In the genomic region with DNA sequence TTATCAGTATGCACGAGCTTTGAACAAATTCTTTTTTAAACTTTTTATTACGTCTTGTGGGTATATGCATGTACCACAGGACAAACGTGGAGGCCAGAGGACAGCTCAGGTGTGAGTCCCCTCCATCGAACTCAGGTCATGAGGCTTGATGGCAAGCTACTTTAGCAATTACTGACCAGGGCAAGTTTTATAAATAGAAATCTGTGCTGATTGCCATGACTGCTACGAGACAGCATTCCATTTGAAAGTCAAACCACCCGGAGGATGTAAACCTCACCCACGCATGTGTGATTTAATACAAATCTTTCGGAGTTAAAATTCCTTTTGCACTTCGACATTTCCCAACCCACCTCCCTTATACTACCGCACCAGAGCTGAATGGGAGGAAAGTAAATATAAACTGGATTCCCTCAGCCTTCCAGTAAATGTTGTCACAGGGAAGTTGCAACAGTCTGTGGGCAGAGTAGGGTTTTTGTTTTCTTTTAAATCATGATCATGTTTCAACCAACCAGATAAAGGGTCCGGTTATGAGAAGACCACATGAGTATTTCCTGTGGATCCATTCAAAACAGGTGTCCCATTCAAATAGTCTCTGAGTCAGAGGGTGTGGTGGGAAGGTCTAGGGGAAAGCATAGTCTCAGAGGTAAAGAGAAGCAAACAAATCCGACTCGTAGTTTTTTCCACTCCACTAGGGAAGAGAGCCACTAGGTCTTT, we compare ENCODE assay signal across 8 mouse cellular contexts. TPM values are rescaled to one million over a fixed set of nuclear protein-coding genes. Genes with fewer than 3 reads are reported as not detected.
DNase-seq lines count a peak whose midpoint lies in the region; ATAC-seq and TF ChIP-seq lines count a peak whose summit lies in the region.

No protein-coding gene starts in this region.

- no peaks in the 10 kb centered on the region for H3K79me2 ChIP-seq in liver, adult 2 months (ENCODE audit: control insufficient read depth, insufficient read depth, low read length)

- no peaks in the 10 kb centered on the region for H3K27me3 ChIP-seq in liver, adult 2 months (ENCODE audit: control insufficient read depth, insufficient read depth, low read length)
- no peaks in the 10 kb centered on the region for H3K27me3 ChIP-seq in embryonic facial prominence, embryonic 14.5 days (replicated peaks; ENCODE audit: control insufficient read depth, insufficient read depth, low read length)
- H3K27me3 ChIP-seq in hindbrain, embryonic 13.5 days: no peaks in the 10 kb centered on the region
- no peaks in the 10 kb centered on the region for H3K27me3 ChIP-seq in midbrain, embryonic 10.5 days (ENCODE audit: low read depth, poor library complexity, severe bottlenecking)

- H3K4me1 ChIP-seq in liver, adult 2 months (ENCODE audit: control insufficient read depth, insufficient read depth, low read length): peaks cover 7% of the 10 kb centered on the region
- H3K4me1 ChIP-seq in embryonic facial prominence, embryonic 14.5 days (ENCODE audit: control insufficient read depth, insufficient read depth, low read length): peaks cover 4% of the 10 kb centered on the region; the same call in 1 of the 2 replicates
- peaks cover 15% of the 10 kb centered on the region for H3K4me1 ChIP-seq in hindbrain, embryonic 13.5 days (replicated peaks)
- peaks cover 15% of the 10 kb centered on the region for H3K4me1 ChIP-seq in midbrain, embryonic 10.5 days

- H3K4me3 ChIP-seq in liver, adult 2 months (ENCODE audit: insufficient read depth, low read depth, low read length): no peak overlapping the region; the same call in 1 of the 2 replicates
- peak overlapping the region; percentile 64 for H3K4me3 ChIP-seq in embryonic facial prominence, embryonic 14.5 days (ENCODE audit: low read depth, low read length)
- H3K4me3 ChIP-seq in hindbrain, embryonic 13.5 days: peak overlapping the region; percentile 80
- peak overlapping the region; percentile 84 for H3K4me3 ChIP-seq in midbrain, embryonic 10.5 days

- no peaks in the 10 kb centered on the region for H3K36me3 ChIP-seq in liver, adult 2 months (ENCODE audit: control insufficient read depth, insufficient read depth, low read length)
- no peaks in the 10 kb centered on the region for H3K36me3 ChIP-seq in embryonic facial prominence, embryonic 14.5 days (ENCODE audit: control insufficient read depth, insufficient read depth, low read length)
- H3K36me3 ChIP-seq in hindbrain, embryonic 13.5 days: no peaks in the 10 kb centered on the region
- no peaks in the 10 kb centered on the region for H3K36me3 ChIP-seq in midbrain, embryonic 10.5 days

- H3K9me3 ChIP-seq in embryonic facial prominence, embryonic 14.5 days (ENCODE audit: control insufficient read depth, low read length): no peaks in the 10 kb centered on the region; the same call in 1 of the 2 replicates
- H3K9me3 ChIP-seq in hindbrain, embryonic 13.5 days: no peaks in the 10 kb centered on the region; the same call in 1 of the 2 replicates
- H3K9me3 ChIP-seq in midbrain, embryonic 10.5 days (replicated peaks): no peaks in the 10 kb centered on the region

- 10% methylated on average over 13 of the region's 13 CpGs for WGBS in liver, adult 2 months
- 20% methylated on average over 13 of the region's 13 CpGs for WGBS in embryonic facial prominence, embryonic 14.5 days
- WGBS in hindbrain, embryonic 13.5 days: 54% methylated on average over 13 of the region's 13 CpGs
- 60% methylated on average over 13 of the region's 13 CpGs for WGBS in midbrain, embryonic 10.5 days

- no peak overlapping the region for H3K27ac ChIP-seq in liver, adult 2 months (replicated peaks; ENCODE audit: insufficient read depth, low read depth, low read length)
- peak overlapping the region; percentile 8; the same call in 1 of the 2 replicates for H3K27ac ChIP-seq in embryonic facial prominence, embryonic 14.5 days (replicated peaks; ENCODE audit: low read depth, low read length)
- no peak overlapping the region; the same call in 1 of the 2 replicates for H3K27ac ChIP-seq in hindbrain, embryonic 13.5 days
- H3K27ac ChIP-seq in midbrain, embryonic 10.5 days (replicated peaks): peak overlapping the region; percentile 90

- peak overlapping the region; percentile 19; the same call in 1 of the 2 replicates for H3K9ac ChIP-seq in liver, adult 2 months (ENCODE audit: low read depth, low read length)
- peak overlapping the region; percentile 75 for H3K9ac ChIP-seq in embryonic facial prominence, embryonic 14.5 days (ENCODE audit: low read depth, low read length)
- peak overlapping the region; percentile 90 for H3K9ac ChIP-seq in hindbrain, embryonic 13.5 days

- ATAC-seq in embryonic facial prominence, embryonic 14.5 days (ENCODE audit: low read depth): 0 out of 2 replicates have a peak, but pooled peaks have one; percentile 14
- ATAC-seq in hindbrain, embryonic 13.5 days (ENCODE audit: low FRiP score): peak; percentile 41

- peak overlapping the region; percentile 80 for H3K4me2 ChIP-seq in embryonic facial prominence, embryonic 14.5 days (ENCODE audit: low read depth, low read length)
- peak overlapping the region; percentile 82 for H3K4me2 ChIP-seq in hindbrain, embryonic 13.5 days

- no peak for TF ChIP-seq CTCF in liver, adult 2 months (IDR thresholded peaks at IDR 0.05; ENCODE audit: low read depth, low read length)

- DNase-seq in liver, adult 2 months (ENCODE audit: extremely low read depth, low read depth, low spot score): peak; percentile 42
- DNase-seq in liver: no peak
- peak; percentile 36 for DNase-seq in embryonic facial prominence, embryonic 14.5 days (ENCODE audit: low spot score)
- DNase-seq in midbrain, embryonic 10.5 days (ENCODE audit: low spot score): no peak
- DNase-seq in embryo, embryonic 10 days (ENCODE audit: low spot score): no peak
- DNase-seq in natural killer cell, adult 2 months (ENCODE audit: low spot score in 2 of 2): no peak
- DNase-seq in adrenal gland, postnatal 4 days (ENCODE audit: low spot score in 2 of 2): no peak

- no peak for TF ChIP-seq POLR2A in liver, adult 2 months (IDR thresholded peaks at IDR 0.05; ENCODE audit: extremely low read depth, insufficient read depth, low read length)

RNA-seq across cellular contexts. Expression of a gene that starts 0.7 kb away (rescaled TPM):
- total RNA-seq in liver, adult 2 months (2014; rRNA removed): 18.9 and 23.8 TPM in 2 replicates
- 37.3 and 40.1 TPM in 2 replicates for polyA plus RNA-seq in liver, adult 2 months (2012; rRNA removed)
- 35.8 and 36.1 TPM in 2 replicates for polyA plus RNA-seq in embryonic facial prominence, embryonic 14.5 days (2014; fragmentation: Nextera tagmentation; extraction: Ambion mirVana)
- polyA plus RNA-seq in hindbrain, embryonic 13.5 days (2015; fragmentation: Nextera tagmentation; extraction: Ambion mirVana): 75.3 and 76.5 TPM in 2 replicates
- polyA plus RNA-seq in midbrain, embryonic 10.5 days (2016; fragmentation: Nextera tagmentation; extraction: Ambion mirVana): 24.2 and 24.3 TPM in 2 replicates
- total RNA-seq in adrenal gland, postnatal 4 days (2021): 10 to 100 TPM; 21.6 to 24.4 TPM

Comparison
In these comparisons a context has a peak if more than half of its experiments do, and no peak if none do; other contexts are left out.
1. DNase-seq: peak in liver, adult 2 months (single experiment) and embryonic facial prominence, embryonic 14.5 days (single experiment); none in liver (single experiment), midbrain, embryonic 10.5 days (single experiment), embryo, embryonic 10 days (single experiment), natural killer cell, adult 2 months (0 of 2) and adrenal gland, postnatal 4 days (0 of 2).
2. H3K27ac ChIP-seq: peak in embryonic facial prominence, embryonic 14.5 days (single experiment) and midbrain, embryonic 10.5 days (single experiment); none in liver, adult 2 months (single experiment) and hindbrain, embryonic 13.5 days (single experiment).
3. H3K9ac ChIP-seq: peak in every context shown above with its lines; median percentile 90 in hindbrain, embryonic 13.5 days; 75 in embryonic facial prominence, embryonic 14.5 days; 19 in liver, adult 2 months.